Mouse (Mus musculus): ENCODE results near the gene Mapk14.

Mapk14 gene

DNA sequence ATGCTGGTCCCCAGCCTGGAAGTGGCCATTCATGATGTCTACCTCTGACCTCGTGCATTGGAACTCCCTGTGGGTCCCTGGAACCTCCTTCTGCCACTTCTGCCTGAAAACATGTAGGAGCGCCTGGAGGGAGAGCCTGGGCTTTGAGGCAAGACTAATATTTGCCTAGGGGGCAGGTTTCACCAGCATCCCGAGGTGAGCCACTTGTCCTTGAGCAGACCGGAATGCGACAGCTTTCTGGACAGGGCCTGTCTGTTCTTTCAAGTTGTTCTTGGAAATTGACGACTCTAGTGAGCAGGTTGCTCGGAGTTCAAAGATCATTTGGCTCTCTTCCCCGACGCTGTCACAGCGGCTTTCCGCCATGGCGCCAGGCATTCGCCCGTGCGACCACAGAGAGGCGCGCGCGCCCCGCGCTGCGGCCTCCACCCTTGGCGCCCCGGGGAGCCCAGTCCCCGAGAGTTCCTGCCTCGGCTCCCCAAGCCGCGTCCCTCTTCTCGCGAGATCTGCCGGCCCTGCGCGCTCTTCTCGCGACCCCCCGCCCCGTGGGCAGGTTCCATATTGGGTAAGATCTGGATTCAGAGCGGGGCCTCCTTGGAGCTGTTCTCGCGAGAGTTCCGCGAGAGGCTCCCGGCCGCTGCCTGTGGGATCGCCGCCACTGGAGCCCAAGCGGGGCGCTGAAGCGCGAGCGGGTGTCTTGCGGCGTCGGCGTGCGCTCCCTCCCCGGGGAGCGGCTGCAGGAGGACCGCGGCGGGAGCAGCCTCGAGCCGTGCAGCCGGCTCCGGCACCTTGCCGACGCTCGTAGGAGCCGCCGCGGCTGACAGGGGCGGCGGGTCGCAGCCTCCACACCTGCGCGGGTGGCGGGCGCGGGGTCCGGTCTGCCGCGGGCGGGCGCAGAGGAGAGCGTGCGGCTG is at the start of gene Mapk14:
TSS of gene Mapk14 (plus strand) at position 554 of the 911 bp plus-strand sequence.
- peak; percentile 94 for DNase-seq (ENCODE audit: extremely low read depth, low read depth)

DNA sequence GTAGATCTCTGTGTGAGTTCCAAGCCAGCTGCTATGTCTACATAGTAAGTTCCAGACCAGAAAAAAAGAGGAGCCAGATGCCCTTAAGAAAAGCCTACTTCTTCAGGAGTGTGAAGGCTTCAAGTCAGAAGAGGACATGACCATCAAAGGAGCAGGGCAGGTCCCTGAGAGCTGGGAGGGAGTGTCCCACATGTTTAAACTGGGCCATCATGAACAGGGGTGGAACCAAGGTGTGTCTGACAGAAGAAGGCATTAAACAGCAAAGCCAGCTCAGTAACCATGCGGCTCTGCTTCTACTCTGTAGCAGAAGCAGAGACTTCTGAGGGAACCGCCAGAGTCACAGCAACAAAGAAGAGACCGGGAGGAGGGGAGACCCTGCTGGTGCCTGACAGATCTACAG is 47.4 kb upstream of the Mapk14 start:
- DNase-seq (ENCODE audit: extremely low read depth, low read depth): no peak

DNA sequence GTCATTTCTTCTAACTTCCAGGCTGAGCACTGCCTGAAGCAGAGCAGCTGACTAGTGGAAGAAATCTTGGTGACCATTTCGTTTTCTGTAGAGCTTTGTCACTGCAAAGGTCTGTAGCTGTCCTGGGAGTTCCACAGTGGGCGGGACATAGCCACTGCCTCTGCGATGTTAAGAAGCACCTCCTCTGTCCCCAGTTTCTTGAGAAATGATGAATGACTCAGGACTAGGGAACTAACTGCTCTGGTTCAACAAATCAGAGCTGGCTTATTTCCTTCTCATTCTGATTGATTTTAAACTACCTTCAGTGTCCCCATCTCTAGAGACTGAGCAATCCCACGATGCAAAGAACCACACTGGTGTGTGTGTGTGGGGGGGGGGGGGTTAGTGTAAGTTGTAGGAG is 47.0 kb upstream of the Mapk14 start:
- no peak for DNase-seq (ENCODE audit: extremely low read depth, low read depth)

DNA sequence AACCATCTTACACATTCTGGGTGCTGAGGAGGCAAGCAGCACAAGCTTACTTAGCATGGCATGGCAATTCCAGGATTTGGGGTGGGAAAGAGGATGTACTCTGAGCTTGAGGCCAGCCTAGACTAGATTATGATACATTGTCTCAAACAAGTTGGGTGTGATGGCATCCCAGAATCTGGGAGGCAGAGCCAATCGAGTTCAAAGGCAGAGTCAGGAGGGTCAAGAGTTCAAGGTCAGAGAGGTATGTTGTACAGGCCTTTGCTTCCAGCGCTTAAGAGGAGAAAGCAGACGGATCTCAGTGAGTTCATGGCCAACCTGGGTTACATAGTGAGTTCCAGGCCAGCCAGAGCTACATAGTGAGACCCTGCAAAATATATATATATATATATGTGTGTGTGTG is 44.9 kb upstream of the Mapk14 start:
- no peak for DNase-seq (ENCODE audit: extremely low read depth, low read depth)

DNA sequence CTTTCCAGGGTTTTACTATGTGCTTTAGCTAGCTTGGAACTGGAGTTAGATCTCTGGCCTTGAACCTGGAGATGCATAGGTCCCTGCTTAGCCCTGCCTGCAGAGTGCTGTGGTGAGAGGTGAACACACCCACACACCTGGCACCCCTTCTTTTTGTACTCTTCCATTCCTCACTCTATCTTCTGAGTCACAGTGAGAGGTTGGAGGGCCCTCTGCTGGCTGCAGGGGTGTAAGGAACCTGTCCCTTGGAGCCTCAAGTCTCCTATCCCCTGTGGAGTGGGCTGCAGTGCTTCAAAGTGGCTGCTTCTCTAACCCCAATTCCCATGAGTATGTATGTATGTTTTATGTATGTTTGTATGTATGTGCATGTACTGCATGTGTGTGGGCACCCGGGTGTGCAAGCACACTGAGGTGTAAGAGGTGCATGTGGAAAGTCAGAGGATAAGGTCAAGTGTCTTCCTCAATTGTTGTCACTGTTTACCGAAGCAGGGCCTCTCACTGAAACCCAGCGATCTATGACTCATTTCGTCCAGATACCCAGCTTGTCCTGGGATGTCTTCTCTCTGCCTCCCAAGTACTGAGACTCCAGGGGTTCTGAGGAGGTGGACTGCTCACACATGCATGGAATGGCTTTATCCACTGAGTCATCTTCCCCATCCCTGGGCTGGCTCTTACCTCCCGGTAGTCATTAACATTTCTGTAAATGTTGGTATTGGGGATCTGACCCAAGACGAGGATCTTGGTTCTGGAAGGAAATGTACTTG is 42.3 kb upstream of the Mapk14 start:
- no peak for DNase-seq (ENCODE audit: extremely low read depth, low read depth)

DNA sequence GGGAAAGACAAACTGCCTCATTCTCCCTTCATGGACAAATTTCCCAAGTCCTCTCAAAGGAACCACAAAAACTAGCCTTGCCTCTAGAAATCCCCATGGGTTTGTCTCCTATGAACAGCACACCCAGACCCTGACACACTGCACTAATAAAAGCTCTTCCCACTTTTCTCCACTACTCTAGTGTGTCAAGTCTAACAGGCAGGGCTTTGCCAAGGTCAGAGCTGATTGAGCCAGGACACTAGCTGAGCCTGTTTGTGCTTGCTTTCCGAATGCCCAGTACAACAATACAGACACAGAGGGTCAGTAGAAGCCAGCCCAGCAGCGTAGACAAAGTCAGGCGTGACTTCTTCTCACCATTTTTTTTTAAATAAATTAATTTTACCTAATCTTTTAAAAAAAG is 40.9 kb upstream of the Mapk14 start:
- no peak for DNase-seq (ENCODE audit: extremely low read depth, low read depth)

DNA sequence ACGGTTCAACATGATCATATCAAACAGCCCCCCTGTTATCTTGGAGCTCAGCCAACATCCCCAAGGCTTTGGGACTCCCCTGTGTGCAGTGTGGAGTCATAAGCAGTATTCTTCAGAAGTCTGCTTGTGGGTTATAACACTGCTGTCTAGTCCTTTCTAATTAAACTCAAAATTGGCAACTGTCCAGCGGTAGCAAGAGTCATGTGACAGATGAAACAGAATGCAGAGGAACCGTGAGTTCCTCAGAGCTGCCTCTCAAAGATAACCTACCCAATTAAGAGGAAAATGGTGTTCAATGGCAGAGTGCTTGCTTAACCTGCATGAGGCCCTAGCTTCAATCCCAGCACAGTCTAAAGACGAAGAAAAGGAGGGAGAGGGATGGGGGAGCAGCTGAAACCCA is 33.2 kb upstream of the Mapk14 start:
- DNase-seq (ENCODE audit: extremely low read depth, low read depth): peak; percentile 84

DNA sequence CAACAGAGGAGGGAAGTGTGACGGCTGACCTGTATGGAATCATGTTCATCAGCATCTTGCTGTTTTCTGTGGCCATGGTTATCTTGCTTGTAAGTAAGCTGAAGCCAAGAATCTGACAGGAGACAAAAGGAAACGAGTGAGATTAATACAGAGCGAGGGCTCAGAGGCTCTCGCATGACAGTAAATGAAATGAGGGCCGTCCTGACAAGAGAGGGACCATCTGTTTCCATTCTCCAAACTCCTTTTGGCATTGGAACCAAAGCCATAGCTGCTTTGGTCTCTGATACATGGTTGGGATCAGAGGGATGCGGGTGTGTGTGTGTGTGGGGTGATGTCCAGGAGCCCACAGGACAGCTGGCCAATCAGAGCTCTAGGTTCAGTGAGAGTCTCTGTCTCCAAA is 31.6 kb upstream of the Mapk14 start:
- DNase-seq (ENCODE audit: extremely low read depth, low read depth): no peak

DNA sequence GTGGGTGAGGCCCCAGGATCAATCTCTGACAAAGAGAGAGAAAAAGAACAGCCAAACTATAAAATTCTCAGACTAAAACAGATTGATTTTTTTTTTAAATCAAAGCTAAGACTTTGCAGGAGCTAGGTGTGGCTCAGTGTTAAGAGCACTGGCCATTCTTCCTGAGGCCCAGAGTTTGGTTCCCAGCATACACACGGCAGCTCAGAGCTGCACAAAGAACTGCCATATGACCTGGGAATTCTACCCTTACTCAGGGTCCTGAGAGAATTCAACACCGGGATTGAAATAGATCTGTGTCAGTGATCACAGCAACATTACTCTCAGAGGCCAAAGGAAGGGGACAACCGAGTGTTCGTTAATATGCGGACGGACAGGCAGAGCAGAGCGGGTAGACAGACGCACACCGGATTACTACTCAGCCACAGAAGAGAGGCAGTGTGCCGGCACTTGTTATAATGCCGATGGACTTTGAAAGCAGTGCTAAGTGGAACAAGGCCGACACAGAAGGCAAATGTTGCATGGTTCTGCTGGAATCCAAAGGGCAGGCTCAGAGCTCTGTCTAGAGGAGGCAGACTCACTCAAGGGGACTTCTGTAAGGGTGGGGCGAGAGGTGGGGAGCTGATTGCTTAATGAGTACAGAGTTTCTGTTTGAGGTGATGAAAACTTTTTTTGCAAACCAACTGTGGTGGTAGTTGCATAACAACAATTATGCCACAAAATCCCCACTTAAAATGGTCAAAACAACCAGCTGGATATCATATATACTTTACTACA is 8.6 kb upstream of the Mapk14 start:
- no peak for DNase-seq (ENCODE audit: extremely low read depth, low read depth)

DNA sequence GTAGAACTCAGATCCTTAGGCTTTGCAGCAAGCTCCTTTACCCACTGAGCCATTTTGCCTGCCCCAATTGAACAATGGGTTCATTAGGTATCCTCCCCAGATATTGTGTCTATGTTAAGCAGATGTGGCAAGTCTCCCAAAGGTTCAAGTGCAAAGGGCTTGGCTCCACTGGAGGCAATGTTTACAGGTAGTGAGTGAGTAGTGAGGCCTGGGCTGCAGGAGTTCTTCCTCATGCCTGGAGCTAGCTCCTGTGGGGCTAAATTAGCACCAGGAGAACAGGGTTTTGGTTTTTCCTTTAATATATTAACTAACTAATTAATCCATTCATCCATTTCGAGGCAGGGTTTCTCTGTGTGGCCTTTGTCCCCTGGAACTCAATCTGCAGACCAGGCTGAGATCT is 7.5 kb upstream of the Mapk14 start:
- no peak for DNase-seq (ENCODE audit: extremely low read depth, low read depth)

DNA sequence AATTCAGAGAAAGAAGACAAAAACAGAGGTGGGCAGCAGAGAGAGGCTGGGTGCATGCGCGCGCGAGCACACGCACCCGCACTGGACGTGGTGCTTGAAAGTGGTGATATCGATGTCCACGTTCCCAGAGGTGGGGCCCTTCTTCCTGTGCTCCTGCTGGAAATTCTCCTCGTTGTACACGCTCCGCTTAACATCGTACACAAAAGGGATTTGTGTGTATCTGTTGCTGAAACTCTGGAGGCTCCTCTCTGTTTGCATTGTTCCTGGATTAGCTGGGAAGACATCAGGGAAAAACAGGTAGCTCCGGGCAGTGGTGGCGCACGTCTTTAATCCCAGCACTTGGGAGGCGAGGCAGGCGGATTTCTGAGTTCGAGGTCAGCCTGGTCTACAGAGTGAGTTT is 6.5 kb upstream of the Mapk14 start:
- no peak for DNase-seq (ENCODE audit: extremely low read depth, low read depth)

DNA sequence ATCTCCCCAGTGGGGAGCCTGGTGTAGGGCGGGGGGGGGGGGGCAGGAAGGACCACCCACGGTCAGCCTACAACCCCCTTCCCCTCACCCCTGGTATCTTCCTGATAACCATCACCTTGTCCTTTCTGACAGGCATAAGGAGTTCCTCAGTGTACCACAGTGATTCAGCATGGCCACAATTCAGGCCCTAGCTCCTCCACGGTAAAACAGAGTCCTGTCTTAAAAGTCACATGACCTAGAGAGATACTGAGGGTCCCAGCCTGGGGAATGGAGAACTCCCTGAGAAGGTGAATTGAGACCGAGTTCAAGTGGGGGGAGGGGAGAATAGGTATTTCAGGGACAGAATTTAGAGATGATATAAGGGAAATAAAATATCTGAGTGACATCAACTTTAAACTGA is 3.8 kb upstream of the Mapk14 start:
- DNase-seq (ENCODE audit: extremely low read depth, low read depth): no peak

DNA sequence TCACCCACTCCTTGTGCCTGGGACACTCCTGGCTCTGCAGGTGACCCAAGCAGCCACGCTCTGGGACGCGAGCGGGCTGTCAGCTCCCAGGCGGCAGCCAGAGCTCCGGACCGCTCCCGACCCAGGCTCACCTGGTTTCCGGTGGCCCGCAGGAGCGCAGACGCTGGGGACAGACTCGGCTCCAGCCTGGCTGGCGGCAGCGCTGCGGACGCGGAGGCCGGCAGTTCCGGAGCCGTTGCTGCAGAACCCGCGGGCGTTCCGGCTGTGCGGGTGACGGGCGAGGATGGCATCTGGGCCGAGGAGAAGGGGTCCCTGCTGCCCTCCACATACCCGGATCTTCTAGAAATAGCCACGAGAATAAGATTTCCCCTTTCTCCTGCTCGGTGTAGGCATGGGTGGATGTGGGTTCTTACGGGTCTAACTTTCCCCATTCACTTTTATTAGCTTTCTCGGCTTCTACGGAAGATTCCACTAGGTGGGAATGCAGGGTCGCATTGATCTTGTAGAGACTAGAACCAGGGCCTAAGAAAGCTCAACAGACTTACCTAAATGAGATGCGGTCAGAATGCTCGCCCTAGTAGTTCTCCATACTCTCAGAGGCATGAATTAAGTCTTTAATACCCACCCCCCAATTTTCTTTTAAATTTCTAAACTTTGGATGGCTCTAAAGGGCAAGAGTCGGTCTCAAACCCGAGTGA is 1.4 kb upstream of the Mapk14 start, which contains the start of gene Slc26a8:
TSS of gene Slc26a8 (minus strand) at position 648 of the 698 bp plus-strand sequence.
- no peak for DNase-seq (ENCODE audit: extremely low read depth, low read depth)

DNA sequence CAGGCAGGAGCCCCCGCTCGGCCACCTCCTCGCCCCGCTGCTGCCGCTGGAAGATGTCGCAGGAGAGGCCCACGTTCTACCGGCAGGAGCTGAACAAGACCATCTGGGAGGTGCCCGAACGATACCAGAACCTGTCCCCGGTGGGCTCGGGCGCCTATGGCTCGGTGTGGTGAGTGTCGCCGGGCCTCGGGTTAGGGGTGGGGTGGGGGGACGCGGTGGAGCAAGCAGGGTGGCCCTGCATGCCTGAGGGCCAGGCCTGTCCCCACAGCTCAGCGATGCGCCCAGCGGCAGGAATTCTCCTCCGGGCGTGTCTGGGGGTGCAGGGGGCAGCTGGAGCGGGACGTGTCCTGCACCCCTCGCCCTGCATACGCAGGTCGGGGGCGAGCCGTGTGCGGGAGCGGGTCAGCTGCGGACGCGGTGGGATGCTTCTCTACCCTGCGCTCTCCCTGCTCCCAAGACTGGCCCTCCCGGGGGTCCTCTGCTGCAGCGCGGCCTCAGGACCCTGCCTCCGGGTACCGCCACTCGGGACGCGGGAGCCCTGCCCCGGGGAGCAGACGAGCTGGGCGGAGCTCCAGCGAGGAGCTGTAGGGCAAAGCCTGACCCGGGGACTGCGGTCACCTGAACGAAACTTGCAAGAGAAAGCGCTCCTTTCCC is 685 bp downstream of the Mapk14 start:
- DNase-seq (ENCODE audit: extremely low read depth, low read depth): no peak

DNA sequence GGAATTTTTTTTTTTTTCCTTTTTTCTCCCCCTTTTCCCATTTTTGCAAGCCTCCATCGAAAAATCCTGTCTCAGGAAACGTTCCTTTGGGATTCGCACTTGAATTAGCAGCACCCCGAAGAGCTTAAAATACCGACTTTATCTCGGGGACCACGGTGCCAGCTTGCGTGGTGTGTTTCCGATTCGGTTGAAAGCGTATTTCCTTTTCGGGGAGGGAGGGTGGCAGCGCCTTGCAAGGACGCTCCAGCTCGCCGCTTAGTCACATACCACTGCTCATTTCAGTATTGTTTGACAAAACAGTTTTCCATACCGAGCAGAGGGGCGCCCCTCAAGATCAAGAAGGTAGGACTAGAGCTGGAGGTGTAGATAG is 1.2 kb downstream of the Mapk14 start:
- DNase-seq (ENCODE audit: extremely low read depth, low read depth): peak; percentile 75

DNA sequence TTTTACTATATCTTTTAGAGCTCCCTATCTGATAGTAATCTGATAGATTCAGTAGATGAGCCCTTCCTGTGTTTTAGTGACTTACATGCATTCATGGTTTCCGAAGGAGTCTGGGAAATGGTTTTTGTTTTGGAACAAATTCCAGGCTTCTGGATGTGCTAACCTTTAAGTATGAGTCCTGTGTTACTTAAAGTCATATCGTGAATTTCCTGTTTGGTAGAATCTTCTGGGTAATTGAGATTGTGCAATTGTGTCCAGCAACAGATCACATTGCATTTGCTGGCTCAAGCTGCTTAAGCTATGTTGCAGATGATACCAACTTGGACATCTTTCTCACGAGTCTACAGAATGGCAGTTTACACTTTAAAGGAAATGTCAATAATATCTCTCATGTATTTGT is 2.0 kb downstream of the Mapk14 start:
- DNase-seq (ENCODE audit: extremely low read depth, low read depth): no peak

DNA sequence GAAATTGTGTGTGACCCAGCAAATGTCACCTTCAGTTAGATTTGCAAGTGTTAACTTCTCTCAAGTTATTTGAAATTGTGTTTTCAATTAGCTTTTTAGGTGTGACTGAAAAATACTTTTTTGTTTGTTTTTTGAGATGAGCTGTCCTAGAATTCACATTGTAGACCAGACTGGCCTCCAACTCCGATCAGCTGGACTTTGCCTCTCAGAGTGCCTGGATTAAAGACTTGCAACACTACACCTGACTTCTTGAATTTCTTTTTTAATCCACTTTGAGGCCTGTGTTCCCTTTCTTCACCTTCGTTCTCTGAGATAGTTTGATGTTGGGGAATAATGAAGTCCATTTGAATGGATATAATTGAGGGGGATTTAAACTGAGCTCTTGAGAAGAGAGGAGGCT is 2.9 kb downstream of the Mapk14 start:
- DNase-seq (ENCODE audit: extremely low read depth, low read depth): no peak

DNA sequence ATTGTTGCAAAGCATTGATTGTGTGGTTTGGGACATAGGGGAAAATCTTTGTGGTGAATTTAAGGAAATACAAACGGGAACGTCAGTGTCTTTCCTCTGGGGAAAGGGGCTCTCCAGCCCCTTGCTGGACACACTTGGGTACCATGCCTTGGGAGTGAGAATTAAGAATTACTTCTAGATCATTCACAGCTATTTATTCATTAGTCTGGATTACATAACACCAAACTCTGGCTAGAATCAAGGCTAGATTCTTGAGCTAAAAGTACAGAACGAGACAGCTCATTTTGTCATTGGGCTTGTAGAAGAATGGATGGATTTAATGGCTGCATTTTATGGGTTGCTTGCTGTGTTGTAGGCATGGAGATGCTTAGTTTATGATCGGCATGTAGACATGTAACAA is 3.7 kb downstream of the Mapk14 start:
- no peak for DNase-seq (ENCODE audit: extremely low read depth, low read depth)

DNA sequence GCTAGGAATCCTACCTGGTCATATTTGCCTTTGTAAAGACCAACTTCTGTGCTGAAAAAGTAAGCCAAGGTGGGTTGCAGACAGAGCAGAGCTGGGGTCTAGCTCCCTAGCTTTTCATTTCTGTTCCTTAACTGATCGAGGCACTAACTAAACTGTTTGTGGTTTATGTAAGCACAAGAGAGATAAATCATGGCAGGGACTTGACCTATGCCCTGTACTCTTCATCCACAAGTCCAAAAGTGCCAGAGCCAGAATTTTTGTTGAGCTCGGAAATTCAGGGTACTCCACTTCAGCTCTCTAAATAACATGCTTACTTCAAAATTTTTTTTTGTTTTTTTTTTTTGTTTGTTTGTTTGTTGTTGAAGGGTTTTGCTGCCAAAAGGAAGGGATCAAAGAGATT is 5.5 kb downstream of the Mapk14 start:
- DNase-seq (ENCODE audit: extremely low read depth, low read depth): no peak

DNA sequence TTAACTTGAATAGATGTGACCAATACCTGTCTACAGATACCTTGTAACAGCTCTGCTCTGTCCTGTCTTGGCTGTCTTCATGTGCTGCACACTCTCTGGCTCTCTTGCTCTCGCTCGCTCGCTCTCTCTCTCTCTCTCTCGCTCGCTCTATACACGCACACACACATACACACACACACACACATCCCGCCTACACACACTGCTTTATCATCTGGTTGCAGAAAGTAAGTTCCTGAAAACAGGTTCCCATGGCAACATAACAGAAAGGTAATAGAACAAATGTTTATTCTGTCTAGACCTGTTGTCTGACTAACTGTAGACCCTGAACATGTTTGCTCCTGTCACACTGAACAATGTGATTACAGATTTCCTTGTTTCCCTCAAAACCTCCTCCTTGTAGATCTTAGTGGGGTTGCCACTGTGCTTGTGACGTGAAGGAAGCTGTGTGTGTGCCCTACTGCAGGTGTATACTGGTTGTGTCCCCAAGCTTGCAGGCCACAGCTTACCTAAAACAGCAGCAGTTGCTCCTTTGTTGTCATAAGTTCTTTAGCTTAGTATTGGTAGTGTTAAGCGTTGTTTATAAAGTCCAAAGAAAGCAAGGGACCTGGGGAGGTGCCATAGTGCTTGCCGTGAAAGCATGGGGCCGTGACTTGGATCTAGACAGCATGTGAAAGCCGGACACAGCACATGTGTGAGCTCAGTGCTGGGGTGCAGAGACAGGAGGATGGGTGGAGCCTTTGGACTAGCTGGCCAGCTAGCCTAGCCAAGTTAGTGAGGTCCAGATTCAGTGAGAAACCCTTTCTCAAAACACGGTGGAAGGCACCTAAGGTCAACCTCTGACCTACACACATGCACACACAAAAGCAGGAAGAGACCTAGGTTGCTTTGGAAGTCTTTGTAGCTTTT is 6.4 kb downstream of the Mapk14 start:
- DNase-seq (ENCODE audit: extremely low read depth, low read depth): peak; percentile 78

Measured in MEL-GATA-1-ER (cell line).